Mouse (Mus musculus) heart, postnatal 10 days (tissue): ENCODE results near the gene Ctxn1. TPM values are rescaled to one million over a fixed set of nuclear protein-coding genes. Genes with fewer than 3 reads are reported as not detected.

ENCODE experiments used
- DNase-seq, 2 experiments: peaks; one replicate each; pipeline ENCODE4 v3.0.0; 2021
- intact Hi-C: fragments of 180-260 bp; cut with DNase I; formaldehyde crosslinking; loops from one replicate; pipeline ENCODE4 v1.15.1; 2025
- total RNA-seq, 2 experiments: library from RNA; stranded (reverse); gene quantifications; 2 replicates each; pipeline ENCODE4 v1.2.3; 2021

The Ctxn1 gene
- total RNA-seq, 2 experiments from 2014 or later: 4.5 to 5.6 TPM

DNA sequence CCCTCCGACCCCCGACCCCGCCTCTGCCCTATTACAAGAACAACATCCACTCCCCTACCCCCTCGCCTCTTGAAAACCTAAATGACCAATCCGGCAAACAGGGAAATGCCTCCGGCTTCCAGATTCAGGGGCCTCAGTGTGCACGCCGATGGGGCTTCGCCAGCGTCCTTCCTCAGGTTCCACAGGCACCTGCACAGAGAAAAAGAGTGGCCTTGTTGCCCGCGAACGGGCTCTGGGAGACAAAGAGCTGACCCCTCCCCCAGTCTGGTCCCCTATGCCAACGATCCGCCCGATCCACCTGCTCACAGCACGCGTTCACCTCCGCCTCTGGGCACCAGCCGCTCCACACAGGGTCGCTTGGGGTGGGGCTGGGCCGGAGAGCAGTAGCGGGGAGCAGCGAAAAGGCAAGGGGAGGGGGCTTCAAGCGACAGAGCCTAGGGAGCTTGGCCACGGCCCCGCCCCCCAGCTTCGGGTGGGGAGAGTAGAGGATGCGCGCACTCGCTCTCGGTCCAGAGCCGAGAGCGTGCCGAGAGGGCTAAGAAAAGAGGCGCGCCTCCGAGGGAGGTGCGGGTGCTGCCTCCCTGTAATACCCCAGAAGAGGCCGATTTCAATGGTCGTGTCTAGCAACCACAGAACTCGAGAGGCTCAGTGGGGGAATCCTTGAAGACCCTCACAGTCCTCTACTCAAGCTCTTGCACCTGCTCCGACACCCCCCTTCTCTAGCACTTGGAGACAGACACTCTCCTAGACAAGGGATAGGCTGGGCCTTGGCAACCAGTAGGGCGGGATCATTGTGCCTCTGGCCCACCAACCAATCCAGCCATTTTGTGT lies 42.1 kb downstream of the Ctxn1 start, which contains the start of gene Prr36:
Prr36 (minus strand) TSS at position 669 of the 831 bp plus-strand sequence.
- peak in 1 of 2 experiments; percentile 4 for DNase-seq
- intact Hi-C loops: no loop called here

DNA sequence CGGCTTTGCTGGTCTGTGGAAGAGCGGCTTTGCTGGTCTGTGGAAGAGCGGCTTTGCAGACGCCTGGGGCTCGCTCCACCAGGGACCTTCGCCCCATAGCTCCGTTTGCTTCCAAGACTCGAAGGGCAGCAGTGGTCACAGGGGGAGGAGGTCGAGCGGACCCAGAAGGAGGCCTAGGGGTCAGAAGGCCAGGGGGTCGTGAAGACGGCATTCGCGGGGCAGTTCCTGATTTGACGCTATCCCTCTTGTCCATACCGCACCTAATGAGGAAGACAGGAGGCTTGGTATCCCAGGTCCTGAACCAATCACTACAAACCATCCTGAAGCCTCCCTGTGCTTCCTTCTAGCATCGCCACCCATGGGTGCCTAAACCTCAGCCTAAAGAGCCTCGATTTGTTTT lies 42.8 kb downstream of the Ctxn1 start:
- DNase-seq: no peak
- intact Hi-C loops: no loop called here

DNA sequence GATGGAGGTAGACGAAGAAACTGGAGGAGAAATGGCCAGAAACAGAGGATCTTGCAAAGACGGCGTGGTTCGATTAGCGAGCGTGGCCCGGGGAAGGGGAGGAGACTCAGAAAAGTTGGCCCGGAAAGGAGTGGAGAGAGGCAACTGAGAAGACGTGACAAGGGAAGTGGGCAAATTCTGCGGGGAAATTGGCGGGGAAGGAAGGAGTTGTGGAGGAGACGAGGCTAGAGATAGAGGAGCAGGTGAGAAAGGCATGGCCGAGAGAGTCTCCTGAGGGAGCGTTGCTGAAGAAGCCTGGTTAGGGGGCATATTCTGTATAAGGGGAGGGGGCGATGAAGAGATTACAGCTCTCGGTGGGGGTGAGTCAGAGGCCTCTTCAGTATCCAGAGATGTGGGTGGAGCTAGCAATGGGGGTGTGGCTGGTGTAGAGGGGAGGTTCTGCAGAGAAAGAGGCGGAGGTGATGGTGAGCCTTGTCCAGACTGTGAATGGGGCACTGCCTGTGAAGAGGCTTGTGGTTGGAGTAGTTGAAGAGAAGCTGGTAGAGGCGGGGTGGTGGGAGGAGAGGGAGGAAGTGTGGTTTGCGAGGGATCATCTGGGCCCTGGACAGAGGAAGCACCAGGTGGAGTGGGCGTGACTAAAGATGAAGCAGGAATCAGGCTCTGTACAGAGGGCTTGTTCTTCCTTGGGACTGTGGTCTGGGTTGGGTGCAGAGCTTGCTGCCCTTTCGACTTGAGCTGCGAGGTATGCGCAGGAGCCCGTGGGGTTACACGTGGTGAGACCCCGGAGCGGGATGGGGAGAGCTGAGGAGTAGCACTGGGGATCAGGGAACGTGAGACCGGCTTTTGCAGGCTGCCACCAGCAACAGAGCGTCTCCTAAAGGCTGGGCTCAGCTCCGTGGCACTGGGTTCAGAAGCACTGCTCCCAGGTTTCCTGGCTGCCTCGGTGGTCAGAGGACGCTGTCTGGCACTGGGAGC lies 44.8 kb downstream of the Ctxn1 start:
- intact Hi-C loops: no loop called here
- DNase-seq: peak; percentile 39 to 49

DNA sequence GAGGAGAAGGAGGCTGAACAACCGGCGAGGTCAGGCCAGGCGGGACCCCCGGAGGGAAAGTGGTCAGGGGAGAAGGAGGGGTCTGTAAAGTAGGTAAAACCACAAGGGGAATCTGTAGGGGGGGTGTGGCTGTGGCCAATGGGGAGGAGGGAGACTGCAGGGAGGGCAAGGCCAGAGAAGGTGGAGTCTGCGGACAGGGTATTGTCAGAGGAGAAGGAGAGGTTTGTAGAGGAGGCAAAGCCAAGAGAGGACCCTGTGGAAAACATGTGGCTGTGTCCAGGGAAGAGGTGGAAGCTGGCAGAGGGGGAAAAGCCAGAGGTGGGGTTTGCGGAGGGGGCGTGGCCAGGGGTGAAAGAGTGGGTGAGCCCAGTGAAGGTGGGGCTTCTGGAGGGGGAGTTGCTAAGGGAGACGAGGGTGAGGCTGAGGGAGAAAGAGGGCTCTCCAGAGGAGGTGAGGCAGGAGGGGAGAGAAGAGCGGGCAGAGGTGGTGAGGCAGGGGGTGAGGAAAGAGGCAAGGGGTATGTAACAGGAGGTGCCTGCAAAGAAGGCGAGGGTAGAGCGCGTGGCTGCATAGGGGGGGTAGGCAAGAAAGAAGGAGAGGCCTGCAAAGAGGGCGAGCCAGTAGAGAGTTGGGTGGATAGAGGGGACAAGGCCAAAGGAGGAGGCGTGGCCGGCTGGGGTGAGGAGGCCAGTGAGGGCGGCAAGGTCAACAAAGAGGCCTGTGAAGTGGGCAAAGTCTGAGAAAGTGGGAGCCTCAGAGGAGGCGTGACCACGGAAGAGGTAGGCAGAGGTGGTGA lies 45.7 kb downstream of the Ctxn1 start:
- intact Hi-C loops: no loop called here

DNA sequence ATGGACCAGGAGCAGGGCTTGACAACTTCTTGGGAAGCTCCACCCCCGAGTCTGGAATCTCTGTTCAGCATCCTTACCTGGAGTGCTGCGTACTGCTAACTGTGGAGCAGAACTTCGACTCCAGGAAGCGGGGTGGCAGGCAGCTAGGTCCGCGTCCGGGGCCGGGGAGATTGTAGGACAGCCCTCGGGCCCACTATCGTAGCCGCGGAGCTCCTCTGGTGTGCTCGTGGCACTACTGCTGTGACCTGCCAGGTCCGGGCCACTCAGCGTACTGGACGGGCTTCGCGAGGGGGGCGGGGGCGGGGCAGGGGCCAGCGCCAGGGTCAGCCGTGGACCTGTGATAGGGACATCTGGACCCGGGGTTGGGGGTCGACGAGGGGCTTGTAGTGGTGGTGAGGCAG lies 46.3 kb downstream of the Ctxn1 start:
- intact Hi-C loops: no loop called here
- no peak for DNase-seq

More for the DNA sequence above, 45.7 kb downstream of the Ctxn1 start:
- DNase-seq: peak; percentile 42 to 57

DNA sequence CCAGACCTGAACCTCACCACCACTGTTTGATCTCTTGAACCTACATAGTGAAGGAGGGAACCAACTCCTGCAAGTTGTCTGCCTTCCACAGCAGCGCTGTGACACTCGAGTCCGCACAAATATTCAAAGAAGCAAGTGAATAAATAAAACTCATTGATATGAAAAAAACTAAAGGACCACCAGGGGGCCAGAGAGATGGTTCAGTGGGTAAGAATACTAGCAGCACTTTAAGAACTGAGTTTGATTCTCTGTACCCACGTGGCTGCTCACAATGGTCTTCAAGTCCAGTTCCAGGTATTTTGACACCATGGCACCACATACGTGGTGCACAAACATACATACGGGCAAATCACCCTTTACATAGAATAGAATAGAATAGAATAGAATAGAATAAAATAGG lies 48.0 kb downstream of the Ctxn1 start:
- intact Hi-C loops: no loop called here
- DNase-seq: no peak

Other genes starting within 250 kb of the Ctxn1 start
- gene Cd209f, start 153.4 kb downstream of the Ctxn1 start, total RNA-seq: under 1 TPM in 1 of 2 experiments, not detected in 1; 0.19 TPM
- not detected for gene Cd209g, start 125.2 kb downstream of the Ctxn1 start, total RNA-seq
- 10 to 100 TPM; 23.6 to 24.2 TPM for gene Evi5l, start 92.7 kb downstream of the Ctxn1 start, total RNA-seq
- gene Prr36, start 41.8 kb downstream of the Ctxn1 start, total RNA-seq: under 1 TPM in 1 of 2 experiments, not detected in 1; 0.05 TPM
- under 1 TPM; 0.12 to 0.42 TPM for gene Lrrc8e, start 32.4 kb downstream of the Ctxn1 start, total RNA-seq
- gene Map2k7, start 20.5 kb downstream of the Ctxn1 start, total RNA-seq: 10 to 100 TPM; 66.6 to 74.1 TPM
- gene Gm49320, start 20.4 kb downstream of the Ctxn1 start, total RNA-seq: under 1 TPM in 1 of 2 experiments, not detected in 1; 0.57 TPM
- gene Tgfbr3l, start 11.1 kb downstream of the Ctxn1 start, total RNA-seq: 1 to 10 TPM; 4.5 to 6.7 TPM
- gene Snapc2, start 6.2 kb downstream of the Ctxn1 start, total RNA-seq: 10 to 100 TPM; 16.6 to 20.5 TPM
- gene Timm44, start 16.6 kb upstream of the Ctxn1 start, total RNA-seq: 100 to 1,000 TPM; 107 to 112 TPM
- 1 to 10 TPM; 4.9 to 6.3 TPM for gene Ccl25, start 65.9 kb upstream of the Ctxn1 start, total RNA-seq
- 10 to 100 TPM; 71.1 to 83.2 TPM for gene Elavl1, start 66.1 kb upstream of the Ctxn1 start, total RNA-seq
- gene Cers4, start 233.8 kb upstream of the Ctxn1 start, total RNA-seq: 10 to 100 TPM; 45.9 to 65.9 TPM